Mouse (Mus musculus) forebrain, embryonic 11.5 days (tissue): Measurements from ENCODE around the gene Epb41. TPM values are rescaled to one million over a fixed set of nuclear protein-coding genes. Genes with fewer than 3 reads are reported as not detected.
A peak's percentile ranks its signal among the peaks of the same experiment; 100 is the strongest.

ENCODE experiments used
- ATAC-seq: fragments of 200-750 bp; cut with Nextera tagmentation; replicated peaks from 2 replicates; pipeline ENCODE4 v1.8.0; 2017; ENCODE audit warnings: moderate TSS enrichment; ENCODE audit not compliant: low FRiP score
- DNase-seq: peaks from one replicate; pipeline ENCODE4 v3.0.0-alpha.2; 2017; ENCODE audit warnings: low spot score
- H3K27ac ChIP-seq: fragments of 300-500 bp; sonication (generic); 2 replicates; pipeline ENCODE4 v1.5.1; 2014; ENCODE audit warnings: low read depth, low read length
- H3K27me3 ChIP-seq: fragments of 300-500 bp; sonication (generic); 2 replicates; pipeline ENCODE4 v1.6.1; 2014; ENCODE audit warnings: mild to moderate bottlenecking, low read length, mixed read lengths; ENCODE audit not compliant: control insufficient read depth, insufficient read depth
- H3K36me3 ChIP-seq: fragments of 300-500 bp; sonication (generic); 2 replicates; pipeline ENCODE4 v1.6.1; 2014; ENCODE audit warnings: mild to moderate bottlenecking, low read length, moderate library complexity, mixed read lengths; ENCODE audit not compliant: control insufficient read depth, insufficient read depth
- H3K4me1 ChIP-seq: fragments of 300-500 bp; sonication (generic); replicated peaks from 2 replicates; pipeline ENCODE4 v1.6.1; 2014; ENCODE audit warnings: low read length, mixed read lengths; ENCODE audit not compliant: control insufficient read depth, insufficient read depth
- H3K4me2 ChIP-seq: fragments of 300-500 bp; sonication (generic); 2 replicates; pipeline ENCODE4 v1.6.1; 2014; ENCODE audit warnings: low read depth, mild to moderate bottlenecking, low read length, moderate library complexity, mixed read lengths; ENCODE audit not compliant: severe bottlenecking
- H3K4me3 ChIP-seq: fragments of 300-500 bp; sonication (generic); 2 replicates; pipeline ENCODE4 v1.5.1; 2014; ENCODE audit warnings: low read depth, low read length
- H3K9ac ChIP-seq: fragments of 300-500 bp; sonication (generic); 2 replicates; pipeline ENCODE4 v1.6.1; 2014; ENCODE audit warnings: low read length
- H3K9me3 ChIP-seq: fragments of 300-500 bp; sonication (generic); 2 replicates; pipeline ENCODE4 v1.6.1; 2016; ENCODE audit warnings: low read length, mixed read lengths; ENCODE audit not compliant: control insufficient read depth
- whole genome bisulfite sequencing: fragments of 180-500 bp; shearing (Covaris S2); extraction: QIAGEN DNeasy Blood & Tissue Kit; methylation state at CpG from one replicate; pipeline ENCODE4 v1.1.7; 2014; 5-methylcytosine and 5-hydroxymethylcytosine counted together
- polyA plus RNA-seq: library from polyadenylated mRNA; unstranded; fragments of >200 nt; fragmentation: Nextera tagmentation; extraction: Ambion mirVana; gene quantifications from 2 replicates; pipeline ENCODE4 v1.2.1, GENCODE M21; 2014

Gene Epb41
- polyA plus RNA-seq, 1 experiment from 2014 or later, result 145 TPM

GRCm38 (mm10) chr4:132062289-132062688 lies 12.8 kb downstream of the Epb41 start:
- H3K27me3 ChIP-seq, result no peaks in the 10 kb centered on the region; the same call in 1 of the 2 replicates
- H3K9ac ChIP-seq, result no peak overlapping the region
- ATAC-seq, result no peak
- H3K4me3 ChIP-seq, result no peak overlapping the region
- no peaks in the 10 kb centered on the region for H3K36me3 ChIP-seq
- WGBS, result 77% methylated on average over 8 of the region's 8 CpGs
- no peak overlapping the region for H3K27ac ChIP-seq
- no peak for DNase-seq
- no peak overlapping the region for H3K4me2 ChIP-seq
- no peaks in the 10 kb centered on the region for H3K9me3 ChIP-seq
- no peaks in the 10 kb centered on the region for H3K4me1 ChIP-seq

- ATAC-seq, result no peak
- 80% methylated on average over 17 of the region's 17 CpGs for WGBS
Observed at GRCm38 (mm10) chr4:132060040-132060832, 14.9 kb downstream of the Epb41 start.

GRCm38 (mm10) chr4:132059541-132059940 lies 15.6 kb downstream of the Epb41 start:
- Histone ChIP-seq H3K4me2 (no peak overlapping the region), H3K9me3 (no peaks in the 10 kb centered on the region), H3K27me3 (no peaks in the 10 kb centered on the region; the same call in 1 of the 2 replicates), H3K4me1 (no peaks in the 10 kb centered on the region), H3K36me3 (no peaks in the 10 kb centered on the region), H3K9ac (no peak overlapping the region), H3K4me3 (no peak overlapping the region), H3K27ac (no peak overlapping the region)
- DNase-seq (no peak), ATAC-seq (no peak)
- 92% methylated on average over 2 of the region's 2 CpGs for WGBS

More at GRCm38 (mm10) chr4:132060040-132060832, 14.9 kb downstream of the Epb41 start:
- no peak for DNase-seq
- H3K4me2 ChIP-seq, result no peak overlapping the region
- no peak overlapping the region for H3K4me3 ChIP-seq
- no peaks in the 10 kb centered on the region for H3K9me3 ChIP-seq
- H3K9ac ChIP-seq, result no peak overlapping the region
- no peak overlapping the region for H3K27ac ChIP-seq
- no peaks in the 10 kb centered on the region; the same call in 1 of the 2 replicates for H3K27me3 ChIP-seq
- H3K4me1 ChIP-seq, result no peaks in the 10 kb centered on the region
- H3K36me3 ChIP-seq, result no peaks in the 10 kb centered on the region

GRCm38 (mm10) chr4:132057311-132057710 lies 17.8 kb downstream of the Epb41 start:
- Histone ChIP-seq H3K36me3 (no peaks in the 10 kb centered on the region), H3K4me1 (no peaks in the 10 kb centered on the region), H3K9me3 (no peaks in the 10 kb centered on the region), H3K4me2 (no peak overlapping the region), H3K4me3 (no peak overlapping the region), H3K27ac (no peak overlapping the region), H3K27me3 (no peaks in the 10 kb centered on the region; the same call in 1 of the 2 replicates), H3K9ac (no peak overlapping the region)
- ATAC-seq (no peak), DNase-seq (no peak)

- Histone ChIP-seq H3K4me2 (no peak overlapping the region), H3K9me3 (no peaks in the 10 kb centered on the region), H3K27me3 (no peaks in the 10 kb centered on the region), H3K36me3 (no peaks in the 10 kb centered on the region), H3K4me3 (no peak overlapping the region), H3K9ac (no peak overlapping the region), H3K4me1 (peaks cover 6% of the 10 kb centered on the region; the same call in 1 of the 2 replicates), H3K27ac (no peak overlapping the region)
- WGBS, result 77% methylated on average over 10 of the region's 10 CpGs
- no peak for ATAC-seq
- DNase-seq, result peak; percentile 51
Observed at GRCm38 (mm10) chr4:132051321-132052275, 23.5 kb downstream of the Epb41 start.

- ATAC-seq (no peak), DNase-seq (peak; percentile 49)
- WGBS, result 5% methylated on average over 15 of the region's 15 CpGs
- no peak overlapping the region for H3K27ac ChIP-seq
- peaks cover 6% of the 10 kb centered on the region; the same call in 1 of the 2 replicates for H3K4me1 ChIP-seq
- peak overlapping the region; percentile 8; the same call in 1 of the 2 replicates for H3K9ac ChIP-seq
- no peaks in the 10 kb centered on the region for H3K36me3 ChIP-seq
- no peaks in the 10 kb centered on the region for H3K27me3 ChIP-seq
- H3K4me2 ChIP-seq, result peak overlapping the region; percentile 84
- H3K9me3 ChIP-seq, result no peaks in the 10 kb centered on the region
- H3K4me3 ChIP-seq, result peak overlapping the region; percentile 97
Observed at GRCm38 (mm10) chr4:132049549-132050200, 25.4 kb downstream of the Epb41 start.

- DNase-seq, result peak; percentile 97
- Histone ChIP-seq H3K36me3 (no peaks in the 10 kb centered on the region), H3K4me3 (peak overlapping the region; percentile 97), H3K4me1 (peaks cover 6% of the 10 kb centered on the region; the same call in 1 of the 2 replicates), H3K27me3 (no peaks in the 10 kb centered on the region), H3K4me2 (peak overlapping the region; percentile 84), H3K27ac (peak overlapping the region; percentile 95), H3K9ac (peak overlapping the region; percentile 99), H3K9me3 (no peaks in the 10 kb centered on the region)
- peak; percentile 99 for ATAC-seq
- under 1% methylated on average over 25 of the region's 46 CpGs for WGBS
Observed at GRCm38 (mm10) chr4:132048995-132049404, 26.1 kb downstream of the Epb41 start.
